14 mouse cellular contexts compared by ENCODE assay signal in the genomic region with DNA sequence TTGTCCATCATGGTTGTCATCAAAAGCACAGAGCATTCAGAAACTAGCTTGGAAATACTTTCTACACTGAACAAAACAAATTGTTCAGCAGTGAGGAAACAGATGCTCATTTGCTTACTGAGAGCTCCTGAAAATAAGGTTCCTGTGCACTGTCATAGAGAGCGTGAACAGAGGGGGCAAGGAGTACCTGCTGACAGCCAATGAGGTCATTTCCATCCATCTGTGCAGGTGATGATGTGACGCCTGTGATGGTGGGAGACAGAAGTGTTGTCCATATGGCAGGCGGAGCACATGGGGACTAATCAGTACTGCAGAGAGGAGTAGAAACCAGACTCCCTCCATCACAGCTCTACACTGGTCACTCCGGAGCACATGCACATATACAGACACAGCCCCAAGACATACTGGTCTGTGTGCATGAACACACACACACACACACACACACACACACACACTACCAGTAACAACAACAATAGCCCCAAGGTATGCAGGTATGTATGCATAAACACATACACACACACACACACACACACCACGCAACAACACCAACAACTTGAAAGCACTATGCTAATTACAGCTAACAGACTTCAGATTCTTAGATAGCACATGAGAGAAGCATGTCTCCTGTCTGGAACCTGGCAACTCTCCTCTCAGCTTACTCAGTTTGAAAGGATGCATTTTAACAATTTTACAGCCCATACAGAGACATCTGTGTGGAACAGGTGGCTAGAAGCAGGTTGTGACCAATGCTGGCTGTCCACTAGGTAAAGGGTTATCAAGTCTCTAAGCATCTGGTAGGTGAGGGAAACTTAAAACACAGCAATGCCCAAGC.
DNase-seq lines count a peak whose midpoint lies in the region; ATAC-seq lines count a peak whose summit lies in the region.
"Had no signal": no experiment of that assay in that cellular context is flagged by ENCODE, and none has a peak within 500 bp of the region (broad histone marks: within the 10 kb centered on the region; RNA-seq: fewer than 3 reads in every experiment).

No protein-coding gene starts in this region.

- no peak for DNase-seq in cerebellum, adult 11 months
- DNase-seq in layer of hippocampus, adult 9-11 months: peak; percentile 2
- DNase-seq in layer of hippocampus, postnatal 36 days: no peak
- peak; percentile 51 for DNase-seq in brain, adult 2 months (ENCODE audit: low read depth, low spot score)
- peak; percentile 67 for DNase-seq in forebrain, embryonic 14.5 days (ENCODE audit: low spot score)
- no peak for DNase-seq in left cerebral cortex, postnatal 36 days (ENCODE audit: low spot score in 2 of 2)
- DNase-seq: adrenal gland, postnatal 14 days; kidney, adult 18-20 months; kidney, postnatal 14 days; liver, postnatal 0 days; lung, postnatal 36 days had no signal

- no peak overlapping the region for H3K4me2 ChIP-seq in forebrain, embryonic 14.5 days (ENCODE audit: low read length)
- H3K4me2 ChIP-seq in heart, embryonic 11.5 days: no peak overlapping the region
- H3K4me2 ChIP-seq: midbrain, embryonic 15.5 days had no signal

- no peaks in the 10 kb centered on the region for H3K4me1 ChIP-seq in forebrain, embryonic 14.5 days (ENCODE audit: control insufficient read depth, insufficient read depth, low read length)
- H3K4me1 ChIP-seq in heart, embryonic 11.5 days (ENCODE audit: control insufficient read depth, insufficient read depth, low read length): no peaks in the 10 kb centered on the region
- H3K4me1 ChIP-seq: midbrain, embryonic 15.5 days had no signal

- peak; percentile 58 for ATAC-seq in cerebellum, adult (ENCODE audit: insufficient number of reproducible peaks, low FRiP score, low TSS enrichment)
- ATAC-seq in forebrain, embryonic 14.5 days: peak; percentile 97
- no peak for ATAC-seq in heart, embryonic 11.5 days (replicated peaks; ENCODE audit: insufficient number of reproducible peaks, low FRiP score, low TSS enrichment)
- ATAC-seq: liver, postnatal 0 days; midbrain, embryonic 15.5 days had no signal

- no peaks in the 10 kb centered on the region for H3K36me3 ChIP-seq in forebrain, embryonic 14.5 days (ENCODE audit: control insufficient read depth, insufficient read depth, low read length)
- H3K36me3 ChIP-seq in heart, embryonic 11.5 days (ENCODE audit: control insufficient read depth, insufficient read depth, low read length): no peaks in the 10 kb centered on the region
- H3K36me3 ChIP-seq: midbrain, embryonic 15.5 days had no signal

- no peaks in the 10 kb centered on the region for H3K9me3 ChIP-seq in forebrain, embryonic 14.5 days (replicated peaks; ENCODE audit: control insufficient read depth, low read length)
- no peaks in the 10 kb centered on the region for H3K9me3 ChIP-seq in heart, embryonic 11.5 days (replicated peaks; ENCODE audit: control insufficient read depth, low read length)
- H3K9me3 ChIP-seq: midbrain, embryonic 15.5 days had no signal

- 71% methylated on average over 5 of the region's 5 CpGs for WGBS in forebrain, embryonic 14.5 days
- WGBS in heart, embryonic 11.5 days (ENCODE audit: insufficient replicate concordance): 54% methylated on average over 5 of the region's 5 CpGs

- intact Hi-C loops in left cerebral cortex, postnatal 36 days (cut with DNase I): no loop called here

- H3K27me3 ChIP-seq in forebrain, embryonic 14.5 days (replicated peaks; ENCODE audit: control insufficient read depth, insufficient read depth, low read length): no peaks in the 10 kb centered on the region
- no peaks in the 10 kb centered on the region for H3K27me3 ChIP-seq in heart, embryonic 11.5 days (ENCODE audit: control insufficient read depth, insufficient read depth, low read length)
- H3K27me3 ChIP-seq: midbrain, embryonic 15.5 days had no signal

- H3K9ac ChIP-seq in forebrain, embryonic 14.5 days (ENCODE audit: low read length): no peak overlapping the region
- no peak overlapping the region for H3K9ac ChIP-seq in heart, embryonic 11.5 days (ENCODE audit: low read depth, low read length)
- H3K9ac ChIP-seq: liver, postnatal 0 days; midbrain, embryonic 15.5 days had no signal

- H3K4me3 ChIP-seq in forebrain, embryonic 14.5 days (ENCODE audit: low read depth, low read length): no peak overlapping the region
- H3K4me3 ChIP-seq in heart, embryonic 11.5 days (ENCODE audit: low read depth, low read length): no peak overlapping the region
- H3K4me3 ChIP-seq: midbrain, embryonic 15.5 days had no signal

- peak overlapping the region; percentile 22; the same call in 1 of the 2 replicates for H3K27ac ChIP-seq in forebrain, embryonic 14.5 days (ENCODE audit: low read depth, low read length)
- H3K27ac ChIP-seq in heart, embryonic 11.5 days (ENCODE audit: low read depth, low read length): no peak overlapping the region
- H3K27ac ChIP-seq: midbrain, embryonic 15.5 days had no signal

Comparison
In these comparisons a context has a peak if more than half of its experiments do, and no peak if none do; other contexts are left out.
1. DNase-seq: peak in layer of hippocampus, adult 9-11 months (single experiment), brain, adult 2 months (single experiment) and forebrain, embryonic 14.5 days (single experiment); none in cerebellum, adult 11 months (single experiment), layer of hippocampus, postnatal 36 days (0 of 2) and left cerebral cortex, postnatal 36 days (0 of 2).